Mouse (Mus musculus): ENCODE data around the gene Cers5. TPM values are rescaled to one million over a fixed set of nuclear protein-coding genes. Genes with fewer than 3 reads are reported as not detected.

Cers5 gene
- polyA plus RNA-seq, 1 experiment from 2014 or later: 61.6 TPM

- no peak overlapping the region for H3K4me3 ChIP-seq (ENCODE audit: low read depth, low read length)
- H3K36me3 ChIP-seq (ENCODE audit: control insufficient read depth, insufficient read depth, low read length): no peaks in the 10 kb centered on the region
- H3K27me3 ChIP-seq (ENCODE audit: control insufficient read depth, insufficient read depth, low read length): no peaks in the 10 kb centered on the region
- H3K27ac ChIP-seq (ENCODE audit: low read depth, low read length): no peak overlapping the region
- H3K4me2 ChIP-seq (replicated peaks; ENCODE audit: low read depth, low read length): no peak overlapping the region
- no peaks in the 10 kb centered on the region for H3K9me3 ChIP-seq (ENCODE audit: control insufficient read depth, low read length)
- peaks cover 6% of the 10 kb centered on the region; the same call in 1 of the 2 replicates for H3K4me1 ChIP-seq (replicated peaks; ENCODE audit: control insufficient read depth, insufficient read depth, low read length)
- 8% methylated on average over 4 of the region's 4 CpGs for WGBS
- DNase-seq (ENCODE audit: low spot score) (peak; percentile 81), ATAC-seq (ENCODE audit: low FRiP score) (peak; percentile 38; the same call in 1 of the 2 replicates)
- H3K9ac ChIP-seq (ENCODE audit: low read depth, low read length): no peak overlapping the region
Observed at GRCm38 (mm10) chr15:99688712-99689111, 84.0 kb downstream of the Cers5 start.

Other genes starting within 250 kb of the Cers5 start
- 0.97 and 2.3 TPM in 2 replicates for gene Faim2, start 244.7 kb downstream of the Cers5 start, polyA plus RNA-seq (2014; fragmentation: Nextera tagmentation; extraction: Ambion mirVana)
- not detected in 2 replicates for gene Aqp2, start 193.8 kb downstream of the Cers5 start, polyA plus RNA-seq (2014; fragmentation: Nextera tagmentation; extraction: Ambion mirVana)
- gene Aqp5, start 182.1 kb downstream of the Cers5 start, polyA plus RNA-seq (2014; fragmentation: Nextera tagmentation; extraction: Ambion mirVana): 0.28 and 0.36 TPM in 2 replicates
- 1.0 and 1.7 TPM in 2 replicates for gene Aqp6, start 171.5 kb downstream of the Cers5 start, polyA plus RNA-seq (2014; fragmentation: Nextera tagmentation; extraction: Ambion mirVana)
- gene Racgap1, start 121.2 kb downstream of the Cers5 start, polyA plus RNA-seq (2014; fragmentation: Nextera tagmentation; extraction: Ambion mirVana): 161 and 202 TPM in 2 replicates
- 14.4 and 21.0 TPM in 2 replicates for gene Asic1, start 102.5 kb downstream of the Cers5 start, polyA plus RNA-seq (2014; fragmentation: Nextera tagmentation; extraction: Ambion mirVana)
- gene Smarcd1, start 70.8 kb downstream of the Cers5 start, polyA plus RNA-seq (2014; fragmentation: Nextera tagmentation; extraction: Ambion mirVana): 99.1 and 103 TPM in 2 replicates
- not detected in 2 replicates for gene Gm17349, start 67.4 kb downstream of the Cers5 start, polyA plus RNA-seq (2014; fragmentation: Nextera tagmentation; extraction: Ambion mirVana)
- 0.25 and 0.36 TPM in 2 replicates for gene Gpd1, start 55.4 kb downstream of the Cers5 start, polyA plus RNA-seq (2014; fragmentation: Nextera tagmentation; extraction: Ambion mirVana)
- 148 and 163 TPM in 2 replicates for gene Cox14, start 47.3 kb downstream of the Cers5 start, polyA plus RNA-seq (2014; fragmentation: Nextera tagmentation; extraction: Ambion mirVana)
- 30.8 and 31.8 TPM in 2 replicates for gene Lima1, start 102.6 kb upstream of the Cers5 start, polyA plus RNA-seq (2014; fragmentation: Nextera tagmentation; extraction: Ambion mirVana)
- gene Fam186a, start 194.2 kb upstream of the Cers5 start, polyA plus RNA-seq (2014; fragmentation: Nextera tagmentation; extraction: Ambion mirVana): 0.05 TPM in 1 of 2 replicates, not detected in the other
- 34.2 and 38.8 TPM in 2 replicates for gene Larp4, start 197.2 kb upstream of the Cers5 start, polyA plus RNA-seq (2014; fragmentation: Nextera tagmentation; extraction: Ambion mirVana)

Data from hindbrain, embryonic 11.5 days (tissue).